Mouse (Mus musculus) macrophage (primary cell): ENCODE results near the gene Vmn1r41. TPM values are rescaled to one million over a fixed set of nuclear protein-coding genes. Genes with fewer than 3 reads are reported as not detected.

ENCODE experiments used
- H3K27ac ChIP-seq: fragments of 350-480 bp; formaldehyde crosslinking; 2 replicates; pipeline ENCODE4 v1.9.0; 2021
- H3K36me3 ChIP-seq: fragments of 350-480 bp; formaldehyde crosslinking; 2 replicates; pipeline ENCODE4 v1.9.0; 2021; ENCODE audit errors: inconsistent target
- H3K4me3 ChIP-seq: fragments of 350-480 bp; formaldehyde crosslinking; 2 replicates; pipeline ENCODE4 v1.9.0; 2021; ENCODE audit errors: inconsistent target
- H3K79me2 ChIP-seq: fragments of 350-480 bp; formaldehyde crosslinking; 2 replicates; pipeline ENCODE4 v1.9.0; 2021; ENCODE audit errors: inconsistent target
- WGBS: methylation state at CpG from one replicate; pipeline ENCODE4 v1.1.7; 2026; ENCODE audit warnings: inconsistent platforms; ENCODE audit not compliant: missing documents; 5-methylcytosine and 5-hydroxymethylcytosine counted together
- polyA plus RNA-seq: library from polyadenylated mRNA; stranded (reverse); fragments of 250-400 nt; gene quantifications from 3 replicates; pipeline ENCODE4 v1.2.4, GENCODE M21; 2018; ENCODE audit warnings: inconsistent platforms
- total RNA-seq, 78 experiments: library from RNA; depleted of rRNA; stranded (reverse); fragments of 250-400 nt; gene quantifications; 1 replicate in 9 of 78; 2 replicates in 24 of 78; 3 replicates in 43 of 78; 4 replicates in 2 of 78; pipeline ENCODE4 v1.2.4; 2018; ENCODE audit warnings: inconsistent platforms in 56 of 78

Vmn1r41 gene
- not detected for total RNA-seq (2018; cell fraction: chromatin; rRNA removed)
- not detected for total RNA-seq (2018; cell fraction: cytosol; rRNA removed)
- not detected for total RNA-seq (2018; cell fraction: nucleus; rRNA removed)
- polyA plus RNA-seq = not detected in 3 replicates

- H3K27ac ChIP-seq = no peak within 1 kb of the TSS
- H3K36me3 ChIP-seq = no peaks in the 10 kb centered on the region
- H3K79me2 ChIP-seq = no peaks in the 10 kb centered on the region
- H3K4me3 ChIP-seq = no peak within 1 kb of the TSS
Observed at GRCm38 (mm10) chr6:89740466-89740865, at the start of gene Vmn1r41. Gene Vmn1r41, plus strand, starts transcription at chr6:89740766.

GRCm38 (mm10) chr6:89706624-89707023 lies 33.9 kb upstream of the Vmn1r41 start:
- no peak overlapping the region for H3K4me3 ChIP-seq
- H3K79me2 ChIP-seq = no peaks in the 10 kb centered on the region
- H3K27ac ChIP-seq = no peak overlapping the region
- WGBS = 75% methylated on average over 2 of the region's 2 CpGs
- H3K36me3 ChIP-seq = no peaks in the 10 kb centered on the region

GRCm38 (mm10) chr6:89707240-89707639 lies 33.3 kb upstream of the Vmn1r41 start, which contains the start of gene Vmn1r40:
Gene Vmn1r40, plus strand, starts transcription at chr6:89707540.
- Histone ChIP-seq H3K4me3 (no peak within 1 kb of the TSS), H3K27ac (no peak within 1 kb of the TSS), H3K36me3 (no peaks in the 10 kb centered on the region), H3K79me2 (no peaks in the 10 kb centered on the region)
- 89% methylated on average over 4 of the region's 4 CpGs for WGBS

GRCm38 (mm10) chr6:89718051-89718450 lies 22.5 kb upstream of the Vmn1r41 start:
- no peak overlapping the region for H3K27ac ChIP-seq
- H3K4me3 ChIP-seq = no peak overlapping the region
- no peaks in the 10 kb centered on the region for H3K36me3 ChIP-seq
- H3K79me2 ChIP-seq = no peaks in the 10 kb centered on the region

GRCm38 (mm10) chr6:89742811-89743210 lies 2.2 kb downstream of the Vmn1r41 start:
- H3K27ac ChIP-seq = no peak overlapping the region
- no peaks in the 10 kb centered on the region for H3K79me2 ChIP-seq
- no peaks in the 10 kb centered on the region for H3K36me3 ChIP-seq
- H3K4me3 ChIP-seq = no peak overlapping the region

GRCm38 (mm10) chr6:89790231-89790630 lies 49.7 kb downstream of the Vmn1r41 start:
- Histone ChIP-seq H3K79me2 (no peaks in the 10 kb centered on the region), H3K27ac (no peak overlapping the region), H3K36me3 (no peaks in the 10 kb centered on the region), H3K4me3 (no peak overlapping the region)

Other genes with a start within 250 kb of the Vmn1r41 start
- gene Chchd6, start 145.1 kb upstream of the Vmn1r41 start, polyA plus RNA-seq = 5.9 to 13.0 TPM (median 6.1 TPM) in 3 replicates
- gene Txnrd3, start 96.8 kb upstream of the Vmn1r41 start, polyA plus RNA-seq = 3.2 to 5.9 TPM (median 5.0 TPM) in 3 replicates
- not detected in 3 replicates for gene Vmn1r40, start 33.2 kb upstream of the Vmn1r41 start, polyA plus RNA-seq
- gene Vmn1r42, start 135.6 kb downstream of the Vmn1r41 start, polyA plus RNA-seq = not detected in 3 replicates
- not detected in 3 replicates for gene Vmn1r43, start 135.6 kb downstream of the Vmn1r41 start, polyA plus RNA-seq
- not detected in 3 replicates for gene Vmn1r44, start 142.9 kb downstream of the Vmn1r41 start, polyA plus RNA-seq
- not detected in 3 replicates for gene Vmn1r45, start 199.8 kb downstream of the Vmn1r41 start, polyA plus RNA-seq
- not detected in 3 replicates for gene Vmn1r46, start 228.5 kb downstream of the Vmn1r41 start, polyA plus RNA-seq